Mouse (Mus musculus): ENCODE measurements around the gene Pkig.

GRCm38 (mm10) chr2:163756723-163757122 is 98.5 kb downstream of the Pkig start:
- no peak for TF ChIP-seq CTCF (IDR thresholded peaks at IDR 0.05; ENCODE audit: control insufficient read depth, insufficient read depth, low read length)
- no peak for TF ChIP-seq POLR2A (IDR thresholded peaks at IDR 0.05; ENCODE audit: borderline replicate concordance, control insufficient read depth, low read depth, low read length)
